Mouse (Mus musculus) fat pad, adult 2 months (tissue): ENCODE measurements around the gene Olfr1491.

Source experiments
- DNase-seq: peaks from one replicate; pipeline ENCODE4 v3.0.0-alpha.2; 2011; ENCODE audit warnings: low read depth, low spot score; ENCODE audit errors: extremely low read depth

The Olfr1491 gene

DNA sequence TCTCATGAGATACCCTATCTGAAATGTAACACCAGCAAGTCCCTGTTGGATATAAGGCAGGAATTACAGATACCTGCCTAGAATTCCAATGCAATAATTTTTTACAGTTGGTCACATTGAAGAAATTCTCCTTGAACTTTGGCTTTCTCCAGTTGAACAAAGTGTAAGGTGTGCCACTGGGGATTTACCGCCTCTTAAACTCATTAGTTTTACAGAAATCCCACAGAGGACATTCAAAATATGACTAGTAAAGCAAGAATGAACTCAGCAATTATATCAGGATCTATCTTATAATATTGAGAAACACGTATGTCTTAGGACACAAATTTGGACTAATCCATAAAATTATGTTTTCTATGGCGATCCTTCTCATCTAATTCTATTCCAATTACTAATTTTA is at the start of gene Olfr1491:
Olfr1491 (plus strand) TSS at position 301 of the 400 bp plus-strand sequence.
- no peak for DNase-seq

DNA sequence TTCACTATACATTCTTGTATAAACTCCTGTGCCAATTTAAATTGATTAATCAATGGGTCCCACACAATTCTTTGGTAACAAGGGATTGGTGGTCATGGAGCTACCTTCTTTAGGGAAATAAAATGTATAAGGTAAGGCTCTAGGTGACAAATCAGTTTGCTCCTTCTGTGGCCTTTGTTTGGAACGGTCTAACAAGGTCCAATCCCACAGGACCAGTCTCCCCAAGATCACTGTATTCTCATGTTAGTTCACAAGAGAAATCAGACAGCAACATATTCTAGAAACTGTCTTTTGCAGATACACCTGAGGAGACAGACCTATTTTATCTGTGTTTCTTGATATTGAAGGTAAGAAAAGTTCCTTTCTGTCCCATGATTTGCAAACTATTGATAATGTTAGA is 46.3 kb upstream of the Olfr1491 start, which contains the start of gene Olfr1490:
Olfr1490 (plus strand) TSS at position 301 of the 400 bp plus-strand sequence.
- DNase-seq: no peak

DNA sequence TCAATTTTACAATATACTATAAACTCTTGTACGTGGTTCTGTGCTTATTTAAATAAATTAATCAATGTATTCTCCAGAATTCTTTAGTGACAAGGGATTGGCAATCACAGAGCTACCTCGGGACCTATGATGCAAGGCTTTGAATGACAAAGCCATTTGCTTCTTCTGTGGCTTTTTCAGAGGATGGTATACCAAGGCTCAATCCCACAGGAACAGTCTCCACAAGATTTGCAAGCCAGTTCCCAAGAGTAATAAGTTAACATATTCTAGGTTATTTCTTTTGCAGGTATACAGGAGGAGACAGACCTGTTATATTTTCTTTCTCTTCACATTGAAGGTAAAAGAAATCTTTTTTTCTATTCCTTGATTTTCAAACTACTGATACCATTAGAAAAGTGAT is 25.9 kb downstream of the Olfr1491 start, which contains the start of gene Olfr1493-ps1:
Olfr1493-ps1 (plus strand) TSS at position 301 of the 400 bp plus-strand sequence.
- no peak for DNase-seq

DNA sequence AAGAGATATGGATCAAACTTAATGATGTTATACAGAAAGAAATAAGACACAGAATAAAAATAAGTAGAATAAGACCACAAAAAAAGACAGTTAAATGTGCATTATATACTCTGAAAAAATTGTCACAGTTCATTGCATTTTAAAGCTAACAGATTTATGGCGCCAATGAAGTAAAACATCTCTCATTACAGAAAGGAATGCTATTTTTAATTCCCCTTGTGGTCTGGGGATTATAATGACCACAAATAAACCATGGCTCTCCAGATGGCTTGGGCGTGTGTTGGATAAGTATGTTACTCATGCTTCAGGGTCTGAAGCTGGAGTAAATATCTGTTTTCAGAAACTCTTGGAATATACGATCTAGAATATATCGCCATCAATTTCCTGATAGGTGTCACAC is 42.4 kb downstream of the Olfr1491 start, which contains the start of gene Olfr1494:
Olfr1494 (plus strand) TSS at position 301 of the 400 bp plus-strand sequence.
- no peak for DNase-seq

DNA sequence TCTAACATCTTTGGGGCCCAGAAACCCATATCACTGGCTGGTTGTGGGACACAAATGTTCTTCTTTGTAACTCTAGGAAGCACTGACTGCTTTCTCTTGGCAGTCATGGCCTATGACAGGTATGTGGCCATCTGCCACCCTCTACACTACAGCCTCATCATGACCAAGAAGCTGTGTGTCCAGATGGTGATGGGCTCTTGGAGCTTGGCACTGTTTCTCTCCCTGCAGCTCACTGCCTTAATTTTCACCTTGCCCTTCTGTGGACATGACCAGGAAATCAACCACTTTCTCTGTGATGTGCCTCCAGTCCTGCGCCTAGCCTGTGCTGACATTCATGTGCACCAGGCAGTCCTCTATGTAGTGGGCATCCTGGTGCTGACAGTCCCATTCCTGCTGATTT is 52.3 kb downstream of the Olfr1491 start:
- no peak for DNase-seq
